Mouse (Mus musculus) cortical plate, adult 2 months (tissue): ENCODE data around the gene Ttc21b.

ENCODE experiments used
- CTCF ChIP-seq: fragments of 200-500 bp; IDR thresholded peaks from 2 replicates; pipeline ENCODE4 v1.5.1; 2011; ENCODE audit warnings: mild to moderate bottlenecking, control low read depth, low read length; ENCODE audit not compliant: insufficient read depth; ENCODE audit errors: extremely low read depth
- POLR2A ChIP-seq: fragments of 200-500 bp; IDR thresholded peaks from 2 replicates; pipeline ENCODE4 v1.6.1; 2011; ENCODE audit warnings: mild to moderate bottlenecking, low read length, control low read depth; ENCODE audit not compliant: insufficient read depth; ENCODE audit errors: extremely low read depth

DNA sequence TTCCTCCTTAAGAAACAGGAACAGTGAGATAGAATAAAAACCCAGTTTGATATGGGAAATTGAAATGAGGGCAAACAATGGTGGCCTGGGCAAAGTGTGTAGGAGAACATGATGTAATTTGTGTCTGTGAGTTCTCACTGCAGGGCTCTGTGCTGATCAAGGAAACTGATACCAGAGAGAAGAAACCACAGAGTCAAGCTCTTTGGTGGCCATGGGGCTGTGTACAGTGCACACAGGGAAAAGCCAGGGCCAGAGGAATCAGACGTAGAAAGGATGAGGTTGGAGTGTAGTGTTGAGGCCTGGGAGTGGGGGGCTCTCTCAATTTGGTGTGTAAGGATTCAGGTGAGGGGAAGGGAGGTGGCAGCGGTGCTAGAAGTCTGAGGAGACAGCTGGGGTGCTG is 49.6 kb downstream of the Ttc21b start:
- TF ChIP-seq CTCF = no peak
- no peak for TF ChIP-seq POLR2A
